ENCODE assay signal across 16 mouse cellular contexts in the genomic region with DNA sequence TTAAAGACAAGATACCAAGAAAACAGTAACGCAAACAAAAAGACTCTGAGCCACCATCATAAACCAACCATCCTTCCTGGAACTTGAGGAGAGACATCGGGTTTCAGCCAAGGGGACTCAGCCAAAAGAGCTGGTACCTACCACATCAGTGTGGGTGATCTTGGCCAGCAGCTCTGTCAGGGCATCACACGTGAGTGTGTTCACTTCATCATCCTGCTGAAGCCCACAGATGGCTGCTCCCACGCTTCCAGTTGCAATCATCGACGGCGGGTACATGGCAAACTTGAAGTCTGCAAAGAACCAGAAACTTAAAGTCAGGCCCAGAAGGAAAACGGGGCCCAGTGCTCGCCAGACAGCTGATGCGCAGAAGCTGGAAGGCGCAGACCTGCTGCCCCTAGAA.
"Had no signal": no experiment of that assay in that cellular context is flagged by ENCODE, and none has a peak within 500 bp of the region (broad histone marks: within the 10 kb centered on the region; RNA-seq: fewer than 3 reads in every experiment).

No protein-coding gene starts in this region.

- H3K4me2 ChIP-seq: lung, embryonic 14.5 days; midbrain, embryonic 13.5 days; neural tube, embryonic 13.5 days; neural tube, embryonic 15.5 days had no signal

- DNase-seq: lung, adult 18-20 months; lung, embryonic 14.5 days; lung, postnatal 10 days; lung, postnatal 4 days; retina, postnatal 1 day; spleen, adult 18-20 months; thymus, adult 18-20 months; thymus, postnatal 14 days; thymus, postnatal 36 days had no signal

- H3K27me3 ChIP-seq: midbrain, embryonic 13.5 days; neural tube, embryonic 13.5 days; neural tube, embryonic 15.5 days had no signal

- ATAC-seq: midbrain, embryonic 13.5 days; midbrain, embryonic 16.5 days had no signal

- H3K9me3 ChIP-seq: midbrain, embryonic 10.5 days; midbrain, embryonic 13.5 days; neural tube, embryonic 13.5 days; neural tube, embryonic 15.5 days had no signal

- H3K36me3 ChIP-seq: neural tube, embryonic 13.5 days; neural tube, embryonic 15.5 days had no signal

- H3K27ac ChIP-seq: liver, embryonic 14.5 days; midbrain, embryonic 10.5 days; midbrain, embryonic 13.5 days; neural tube, embryonic 13.5 days; neural tube, embryonic 15.5 days had no signal

- H3K9ac ChIP-seq: liver, embryonic 14.5 days; lung, embryonic 14.5 days; midbrain, embryonic 13.5 days; neural tube, embryonic 13.5 days; neural tube, embryonic 15.5 days had no signal

- H3K4me3 ChIP-seq: midbrain, embryonic 10.5 days; midbrain, embryonic 13.5 days; myocyte; neural tube, embryonic 13.5 days; neural tube, embryonic 15.5 days had no signal
